Mouse (Mus musculus) telencephalon, adult 2 months (tissue): ENCODE results near the gene C130050O18Rik.

ENCODE experiments used
- DNase-seq: peaks from one replicate; pipeline ENCODE4 v3.0.0-alpha.2; 2011; ENCODE audit warnings: low read depth, low spot score

Gene C130050O18Rik

GRCm38 (mm10) chr5:139404801-139405401 is at the start of gene C130050O18Rik:
Gene C130050O18Rik (plus strand): TSS chr5:139405280.
- no peak for DNase-seq

- no peak for DNase-seq
Observed at GRCm38 (mm10) chr5:139358653-139359052, 46.4 kb upstream of the C130050O18Rik start.

DNA sequence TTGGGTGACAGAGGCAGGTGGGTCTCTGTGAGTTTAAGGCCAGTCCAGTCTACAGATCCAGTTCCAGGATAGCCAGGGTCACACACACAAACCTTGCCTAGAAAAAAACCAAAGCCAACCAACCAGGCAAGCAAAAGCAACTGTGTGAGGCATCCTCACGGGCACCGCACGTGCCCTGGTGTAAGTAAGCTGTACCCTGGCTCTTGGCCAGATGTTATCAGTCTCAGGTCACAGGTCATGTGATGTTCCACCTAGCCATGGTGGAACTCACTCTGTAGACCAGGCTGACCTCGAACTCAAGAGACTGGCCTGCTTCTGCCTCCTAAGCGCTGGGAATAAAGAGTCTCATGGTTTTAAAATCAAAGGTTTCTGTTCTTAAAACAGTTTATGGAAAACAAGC is 45.8 kb upstream of the C130050O18Rik start:
- no peak for DNase-seq

GRCm38 (mm10) chr5:139363858-139364257 is 41.2 kb upstream of the C130050O18Rik start:
- DNase-seq = no peak

DNA sequence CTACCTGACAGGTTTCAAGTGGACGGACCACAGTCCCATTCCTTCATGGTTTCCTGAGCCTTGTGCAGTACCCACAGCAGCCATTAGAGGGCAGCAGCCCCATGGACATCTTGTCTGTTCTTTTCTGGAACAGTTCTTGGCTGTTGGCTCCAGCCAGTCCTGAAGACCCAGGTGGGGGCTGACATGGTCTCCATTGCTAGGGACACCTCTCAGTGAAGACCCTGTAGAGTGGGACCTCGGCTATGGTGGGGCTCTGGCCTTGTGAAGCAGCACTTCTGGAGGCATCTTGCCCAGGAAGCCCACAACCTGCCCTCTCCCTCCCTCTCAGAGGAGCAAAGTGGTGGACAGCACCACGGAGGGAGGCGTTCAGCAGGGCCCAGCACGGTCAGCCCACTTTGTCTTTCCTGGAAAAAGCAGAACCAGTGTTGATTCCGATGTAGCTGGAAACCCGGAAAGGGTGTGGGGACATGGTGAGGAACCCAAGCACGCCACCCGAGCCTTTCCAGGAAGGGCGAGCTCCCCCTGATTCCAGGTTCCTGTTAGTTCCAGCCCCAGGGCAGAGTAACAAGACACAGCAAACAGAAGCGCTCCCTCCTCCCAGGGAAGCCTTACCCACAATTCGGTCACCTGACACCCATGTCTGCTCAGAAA is 40.7 kb upstream of the C130050O18Rik start:
- no peak for DNase-seq

DNA sequence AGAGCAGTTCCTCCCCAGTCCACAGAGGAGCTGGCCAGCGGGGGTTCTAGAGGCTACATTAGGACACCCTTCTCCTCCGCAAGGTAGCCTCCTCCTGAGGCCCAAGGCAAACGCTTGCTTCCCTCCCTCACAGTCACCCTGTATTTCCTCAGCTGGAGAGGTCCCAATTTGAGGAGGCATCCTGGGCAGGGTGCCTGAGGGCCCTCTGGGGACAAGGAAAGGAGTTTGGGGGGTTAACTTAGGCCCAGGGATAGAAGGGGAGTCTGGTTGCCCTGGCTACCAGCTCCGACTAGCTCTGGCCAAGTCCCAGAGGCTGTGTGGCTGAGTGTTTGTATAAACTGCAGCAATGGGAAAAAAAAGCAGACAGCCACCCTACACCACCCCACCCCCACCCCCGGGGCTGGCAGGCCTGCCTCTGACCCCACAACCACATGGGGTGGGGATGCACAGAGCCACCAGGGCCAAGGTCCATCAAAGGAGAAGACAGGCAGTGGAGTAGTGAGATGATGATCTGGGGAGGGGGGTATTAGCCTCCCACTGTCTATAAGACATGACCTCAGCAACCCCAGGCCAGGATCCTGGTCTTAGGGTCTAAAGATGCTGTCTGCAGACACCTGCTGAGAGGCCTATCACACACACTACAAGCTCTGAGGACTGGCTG is 40.0 kb upstream of the C130050O18Rik start:
- no peak for DNase-seq

DNA sequence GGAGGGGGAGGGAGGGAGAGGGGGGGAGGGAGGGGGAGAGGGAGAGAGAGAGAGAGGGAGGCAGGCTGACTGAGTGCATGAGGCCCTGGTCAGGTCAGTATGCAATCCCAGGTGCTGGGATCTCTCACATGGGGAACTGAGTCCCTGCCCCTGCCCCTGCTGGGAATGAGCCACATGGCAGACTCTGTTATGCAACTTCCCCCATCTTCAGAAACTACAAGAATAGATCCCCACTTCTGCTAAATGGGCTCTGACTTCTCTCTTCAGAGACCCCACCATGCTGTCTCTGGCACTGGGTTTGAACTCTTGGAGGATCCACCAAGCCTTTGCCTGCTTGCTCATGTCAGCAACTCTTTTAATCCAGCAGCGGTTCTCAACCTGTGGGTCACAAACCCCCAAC is 39.3 kb upstream of the C130050O18Rik start:
- no peak for DNase-seq

DNA sequence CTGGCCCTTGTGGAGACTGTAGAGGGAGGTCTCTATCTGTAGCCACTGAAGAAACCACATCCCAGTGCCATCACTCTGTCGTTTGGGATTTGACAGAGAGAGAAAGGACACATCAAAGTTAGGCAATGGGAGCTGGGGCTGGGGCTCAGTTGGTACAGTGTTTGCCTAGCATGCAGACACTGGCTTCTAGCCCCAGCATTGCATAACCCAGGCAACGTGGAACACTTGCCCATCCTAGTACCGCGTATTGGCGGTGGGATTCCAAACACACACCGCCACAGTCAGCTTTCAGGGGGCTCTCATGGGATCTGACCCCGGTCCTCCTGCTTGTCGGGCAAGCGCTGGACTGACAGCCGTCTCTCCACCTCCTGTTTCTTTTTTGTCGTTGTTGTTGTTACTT is 38.6 kb upstream of the C130050O18Rik start:
- DNase-seq = no peak

- DNase-seq = no peak
Observed at GRCm38 (mm10) chr5:139367884-139368458, 37.1 kb upstream of the C130050O18Rik start.

- DNase-seq = no peak
Observed at GRCm38 (mm10) chr5:139368638-139369320, 36.3 kb upstream of the C130050O18Rik start.

GRCm38 (mm10) chr5:139370336-139370735 is 34.7 kb upstream of the C130050O18Rik start:
- no peak for DNase-seq

GRCm38 (mm10) chr5:139371118-139371517 is 34.0 kb upstream of the C130050O18Rik start:
- no peak for DNase-seq

DNA sequence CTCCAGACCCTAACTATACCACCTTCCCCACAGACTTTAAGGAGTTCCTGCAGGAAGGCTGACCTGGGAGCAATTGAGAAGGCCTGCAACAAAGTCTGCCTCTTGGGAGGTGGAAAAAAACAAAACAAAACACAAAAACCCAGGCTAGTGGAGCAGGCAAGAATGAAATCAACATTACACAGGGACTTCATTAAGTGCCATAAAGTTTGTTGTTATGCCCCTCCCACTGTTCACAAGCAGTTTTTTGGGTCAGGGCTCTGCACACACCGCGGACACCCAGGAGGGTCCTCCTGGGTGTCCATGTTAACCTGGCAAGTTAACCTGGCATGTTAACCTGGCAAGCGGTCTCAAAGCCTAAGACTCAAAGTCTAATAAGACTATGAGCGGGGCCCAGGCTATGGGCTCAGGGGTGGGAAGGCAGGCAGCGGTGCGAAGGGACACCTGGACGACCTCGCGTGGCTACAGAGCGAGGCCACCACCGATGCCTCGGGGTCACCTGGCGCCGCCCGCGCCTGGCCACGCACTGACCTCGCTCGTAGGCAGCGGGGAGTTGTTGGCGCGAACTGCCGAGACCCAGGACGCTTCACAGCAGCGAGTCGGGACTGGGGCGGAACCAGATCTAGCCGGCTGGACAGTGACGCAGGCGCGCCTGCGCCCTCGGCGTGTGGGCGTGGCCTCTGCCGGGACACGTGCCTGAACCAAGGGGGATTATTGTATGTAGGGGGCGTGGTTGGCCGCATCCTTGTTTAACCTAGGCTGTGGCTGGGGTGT is 33.3 kb upstream of the C130050O18Rik start:
- DNase-seq = no peak

DNA sequence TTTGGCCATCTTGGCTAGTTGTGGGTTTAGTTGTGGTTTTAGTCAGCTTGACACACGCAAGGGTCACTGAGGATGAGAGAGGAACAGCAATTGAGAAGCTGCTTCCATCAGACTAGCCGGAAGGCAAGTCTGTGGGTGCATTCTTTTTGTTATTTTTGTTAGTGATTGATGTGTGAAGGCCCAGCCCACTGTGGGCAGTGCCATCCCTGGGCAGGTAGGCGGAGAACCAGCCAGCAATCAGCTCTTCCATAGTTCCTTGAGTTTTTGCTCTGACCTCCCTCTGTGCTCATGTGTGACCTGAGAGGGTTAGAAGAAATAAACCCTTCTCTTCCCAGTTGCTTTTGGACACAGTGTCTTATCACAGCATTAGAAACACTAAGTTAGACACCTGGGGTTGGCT is 32.0 kb upstream of the C130050O18Rik start:
- no peak for DNase-seq

DNA sequence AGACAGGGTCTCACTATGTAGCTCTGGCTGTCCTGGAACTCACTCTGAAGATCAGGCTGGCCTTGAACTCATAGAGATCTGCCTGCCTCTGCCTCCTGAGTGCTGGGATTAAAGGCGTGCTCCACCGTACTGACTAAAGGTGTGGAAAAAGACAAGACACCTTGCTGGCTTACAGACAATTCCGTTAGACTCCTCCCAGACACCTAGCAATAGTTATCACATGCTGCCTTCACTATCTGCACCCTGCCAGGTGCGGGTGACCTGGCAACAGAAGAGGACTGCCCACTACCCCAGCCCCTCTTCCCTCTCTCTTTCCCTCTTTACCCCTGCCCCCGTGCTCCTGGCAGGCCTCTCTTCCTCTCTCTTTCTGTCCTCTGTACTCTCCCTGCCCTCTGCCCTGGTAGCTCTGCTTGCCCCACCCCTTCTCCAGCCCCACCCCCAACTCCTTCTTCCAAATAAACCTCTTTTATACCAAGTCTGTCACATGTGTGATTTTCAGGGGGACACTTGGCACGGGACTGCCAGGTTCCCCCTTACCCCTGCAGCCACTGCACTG is 31.1 kb upstream of the C130050O18Rik start:
- no peak for DNase-seq

- no peak for DNase-seq
Observed at GRCm38 (mm10) chr5:139374841-139375240, 30.2 kb upstream of the C130050O18Rik start.

- no peak for DNase-seq
Observed at GRCm38 (mm10) chr5:139377468-139378270, 27.4 kb upstream of the C130050O18Rik start, which contains the start of gene Gpr146. Gene Gpr146 (plus strand): TSS chr5:139377697.

DNA sequence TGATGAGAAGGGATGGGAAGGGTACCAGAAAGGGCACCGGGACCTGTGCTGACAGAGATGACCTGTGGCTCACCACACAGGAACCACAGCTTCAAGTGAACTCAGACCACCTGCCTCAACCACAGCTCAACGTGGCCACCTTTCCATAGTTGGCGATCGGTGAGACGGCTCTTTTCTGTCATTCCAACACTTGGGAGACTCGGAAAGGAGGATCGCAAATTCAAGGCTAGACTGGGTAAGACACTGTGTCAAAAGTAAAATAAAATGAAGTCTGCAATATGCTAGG is 26.9 kb upstream of the C130050O18Rik start:
- no peak for DNase-seq

DNA sequence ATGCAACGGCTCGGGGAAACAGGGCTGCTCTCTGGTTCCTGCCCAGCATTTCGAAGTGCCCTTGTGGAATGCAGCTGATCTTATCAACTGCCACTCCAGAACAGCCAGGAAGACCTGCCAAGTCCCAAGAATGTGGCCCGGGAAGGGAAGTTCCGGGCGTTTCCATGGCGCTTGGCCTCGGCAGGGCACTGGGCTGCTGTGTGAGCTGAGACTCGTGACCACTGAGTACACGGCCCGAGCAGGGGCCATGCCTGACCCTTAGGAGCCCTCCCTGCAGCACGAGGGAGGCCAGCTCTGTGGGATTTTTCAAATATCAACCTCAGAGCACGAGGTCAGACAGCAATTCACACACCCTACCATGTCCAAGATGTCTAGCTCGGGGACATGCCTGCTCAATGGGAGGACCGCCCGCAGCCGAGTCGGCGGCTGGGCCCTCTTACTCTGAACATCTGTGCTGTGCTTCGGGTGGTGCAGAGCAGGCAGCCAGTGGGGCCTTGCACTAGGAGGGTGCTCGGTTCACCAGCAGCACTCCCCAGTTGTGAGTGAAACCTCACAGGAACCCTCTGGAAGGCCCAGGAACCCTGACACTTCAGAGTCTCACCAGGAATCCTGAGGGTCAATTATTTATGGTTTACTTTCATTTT is 26.0 kb upstream of the C130050O18Rik start:
- DNase-seq = no peak
